Mouse (Mus musculus) layer of hippocampus, adult 9-11 months (tissue): ENCODE results near the gene Tcf19.
"Not testable (repeated sequence)": the region's sequence is repeated elsewhere in the genome, so short reads cannot be mapped to it uniquely, and the experiment has no call there.

ENCODE experiments used
- DNase-seq: peaks from one replicate; pipeline ENCODE4 v3.0.0; 2022

The Tcf19 gene

GRCm38 (mm10) chr17:35469842-35470751, 46.5 kb downstream of the Tcf19 start, which contains the start of gene H2-Q10:
TSS of gene H2-Q10 (plus strand) at chr17:35470089.
- no peak for DNase-seq

GRCm38 (mm10) chr17:35468936-35469335, 47.7 kb downstream of the Tcf19 start:
- not testable (repeated sequence) for DNase-seq

GRCm38 (mm10) chr17:35465651-35466050, 51.0 kb downstream of the Tcf19 start:
- DNase-seq = not testable (repeated sequence)
